In genomic region chr5:108501573-108501972, GRCm38 (mm10) we compare ENCODE assay signal across 27 mouse cellular contexts. TPM values are rescaled to one million over a fixed set of nuclear protein-coding genes. Genes with fewer than 3 reads are reported as not detected.
"Had no signal": no experiment of that assay in that cellular context is flagged by ENCODE, and none has a peak within 500 bp of the region (broad histone marks: within the 10 kb centered on the region; RNA-seq: fewer than 3 reads in every experiment).

No protein-coding gene starts in this region.

- DNase-seq: gastrocnemius, adult 2 months; gastrocnemius, postnatal 10 days; gastrocnemius, postnatal 25 days; heart, adult 18-20 months; heart, postnatal 14 days; heart, postnatal 36 days; kidney, adult 11 months; kidney, adult 2 months; kidney, adult 9 months; kidney, postnatal 36 days; left cerebral cortex, postnatal 4 days had no signal

- H3K27me3 ChIP-seq: heart, embryonic 12.5 days; hindbrain, embryonic 13.5 days; hindbrain, embryonic 15.5 days; kidney, embryonic 15.5 days; limb, embryonic 13.5 days; limb, embryonic 15.5 days; liver, embryonic 12.5 days had no signal

- ATAC-seq: hindbrain, postnatal 0 days; intestine, embryonic 16.5 days; liver, embryonic 12.5 days had no signal

- H3K9me3 ChIP-seq: heart, embryonic 10.5 days; heart, embryonic 12.5 days; hindbrain, embryonic 13.5 days; hindbrain, embryonic 15.5 days; kidney, embryonic 15.5 days; limb, embryonic 13.5 days; limb, embryonic 15.5 days; liver, embryonic 12.5 days had no signal

- H3K4me1 ChIP-seq: heart, embryonic 10.5 days; heart, embryonic 12.5 days; hindbrain, embryonic 13.5 days; hindbrain, embryonic 15.5 days; kidney, embryonic 15.5 days; limb, embryonic 13.5 days; limb, embryonic 15.5 days; liver, embryonic 12.5 days had no signal

- H3K27ac ChIP-seq: gastrocnemius, adult 2 months; heart, embryonic 10.5 days; hindbrain, embryonic 13.5 days; hindbrain, embryonic 15.5 days; hindbrain, postnatal 0 days; kidney, embryonic 15.5 days; kidney, postnatal 0 days; layer of hippocampus, adult 2 months; limb, embryonic 13.5 days; limb, embryonic 15.5 days; liver, embryonic 12.5 days; liver, embryonic 14.5 days had no signal

- H3K4me3 ChIP-seq: gastrocnemius, adult 2 months; heart, embryonic 10.5 days; heart, embryonic 12.5 days; hindbrain, embryonic 13.5 days; hindbrain, embryonic 15.5 days; kidney, embryonic 15.5 days; layer of hippocampus, adult 2 months; limb, embryonic 13.5 days; limb, embryonic 15.5 days; liver, embryonic 12.5 days had no signal

- H3K9ac ChIP-seq: heart, embryonic 12.5 days; hindbrain, embryonic 13.5 days; hindbrain, embryonic 15.5 days; kidney, embryonic 15.5 days; limb, embryonic 13.5 days; limb, embryonic 15.5 days; liver, embryonic 12.5 days; liver, embryonic 14.5 days had no signal

RNA-seq across cellular contexts. Expression of gene Cplx1, which starts 48.3 kb away (rescaled TPM):
- total RNA-seq: gastrocnemius, adult 2 months; gastrocnemius, postnatal 25 days; hematopoietic stem cell, adult 5-6 weeks; liver, adult 2 months had no signal
- polyA plus RNA-seq: liver, adult 2 months; liver, embryonic 14.5 days had no signal

RNA-seq across cellular contexts. Expression of gene Mfsd7a, which starts 52.9 kb away (rescaled TPM):
- polyA plus RNA-seq: hindbrain, embryonic 11.5 days had no signal
